18 mouse cellular contexts compared by ENCODE assay signal in the genomic region with DNA sequence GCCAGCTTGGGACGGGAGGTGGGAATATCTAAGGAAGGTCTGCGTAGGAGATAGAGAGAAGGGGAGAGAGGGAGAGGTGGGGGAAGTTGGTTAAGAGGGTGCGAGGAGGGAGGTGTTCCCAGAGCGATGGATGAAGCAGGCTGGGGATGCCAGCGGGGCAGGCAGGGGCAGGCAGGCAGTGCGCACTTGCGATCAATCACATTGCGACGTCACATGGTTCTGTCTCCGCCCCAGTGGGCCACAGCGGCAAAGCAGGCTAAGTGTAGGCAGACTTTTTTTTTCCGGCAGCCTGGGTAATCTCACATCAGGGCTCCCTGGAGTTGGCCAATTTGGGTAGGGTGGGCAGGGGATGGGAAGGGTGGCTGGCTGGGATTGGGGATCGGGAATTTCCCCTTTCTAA. TPM values are rescaled to one million over a fixed set of nuclear protein-coding genes. Genes with fewer than 3 reads are reported as not detected.
DNase-seq lines count a peak whose midpoint lies in the region; ATAC-seq lines count a peak whose summit lies in the region.
"Had no signal": no experiment of that assay in that cellular context is flagged by ENCODE, and none has a peak within 500 bp of the region (broad histone marks: within the 10 kb centered on the region; RNA-seq: fewer than 3 reads in every experiment).

No protein-coding gene starts in this region.

- H3K4me3 ChIP-seq in forebrain, embryonic 13.5 days, result no peak overlapping the region
- H3K4me3 ChIP-seq in forebrain, embryonic 11.5 days (ENCODE audit: low read depth, low read length), result no peak overlapping the region
- H3K4me3 ChIP-seq in midbrain, embryonic 13.5 days (replicated peaks), result no peak overlapping the region
- H3K4me3 ChIP-seq in midbrain, embryonic 10.5 days, result no peak overlapping the region
- no peak overlapping the region for H3K4me3 ChIP-seq in hindbrain, embryonic 13.5 days
- H3K4me3 ChIP-seq in intestine, embryonic 16.5 days (ENCODE audit: low read length), result no peak overlapping the region
- H3K4me3 ChIP-seq: heart, embryonic 12.5 days; liver, embryonic 15.5 days; midbrain, embryonic 12.5 days had no signal

- peak overlapping the region; percentile 35; the same call in 1 of the 2 replicates for H3K27ac ChIP-seq in forebrain, embryonic 13.5 days
- no peak overlapping the region for H3K27ac ChIP-seq in forebrain, embryonic 11.5 days (ENCODE audit: low read depth, low read length)
- H3K27ac ChIP-seq in midbrain, embryonic 13.5 days, result no peak overlapping the region
- no peak overlapping the region for H3K27ac ChIP-seq in midbrain, embryonic 10.5 days (replicated peaks)
- peak overlapping the region; percentile 60 for H3K27ac ChIP-seq in hindbrain, embryonic 13.5 days
- H3K27ac ChIP-seq in intestine, embryonic 16.5 days (ENCODE audit: low read length), result no peak overlapping the region
- H3K27ac ChIP-seq: liver, embryonic 15.5 days; midbrain, embryonic 12.5 days had no signal

- no peak overlapping the region for H3K4me2 ChIP-seq in forebrain, embryonic 13.5 days
- no peak overlapping the region for H3K4me2 ChIP-seq in forebrain, embryonic 11.5 days (ENCODE audit: low read depth, low read length, severe bottlenecking)
- H3K4me2 ChIP-seq in midbrain, embryonic 13.5 days (replicated peaks), result no peak overlapping the region
- H3K4me2 ChIP-seq in hindbrain, embryonic 13.5 days, result no peak overlapping the region
- H3K4me2 ChIP-seq in intestine, embryonic 16.5 days (ENCODE audit: low read depth, low read length), result no peak overlapping the region
- H3K4me2 ChIP-seq: heart, embryonic 12.5 days; liver, embryonic 15.5 days; midbrain, embryonic 12.5 days had no signal

- no peak for DNase-seq in forebrain, embryonic 11.5 days (ENCODE audit: low spot score)
- DNase-seq in midbrain, embryonic 10.5 days (ENCODE audit: low spot score), result no peak
- DNase-seq in R1 (ENCODE audit: low read depth, low spot score), result peak; percentile 62
- DNase-seq: adrenal gland, postnatal 36 days; cerebellum, postnatal 14 days; kidney, adult 2 months; lung, postnatal 14 days; thymus, postnatal 25 days had no signal

- peaks cover 98% of the 10 kb centered on the region for H3K36me3 ChIP-seq in forebrain, embryonic 13.5 days (ENCODE audit: poor library complexity, severe bottlenecking)
- peaks cover 19% of the 10 kb centered on the region for H3K36me3 ChIP-seq in forebrain, embryonic 11.5 days (ENCODE audit: control insufficient read depth, insufficient read depth, low read length)
- H3K36me3 ChIP-seq in midbrain, embryonic 13.5 days, result peaks cover 94% of the 10 kb centered on the region
- peaks cover 97% of the 10 kb centered on the region for H3K36me3 ChIP-seq in midbrain, embryonic 10.5 days
- peaks cover 96% of the 10 kb centered on the region for H3K36me3 ChIP-seq in hindbrain, embryonic 13.5 days
- H3K36me3 ChIP-seq in intestine, embryonic 16.5 days (ENCODE audit: control insufficient read depth, insufficient read depth, low read length), result peaks cover 21% of the 10 kb centered on the region

- no peaks in the 10 kb centered on the region for H3K27me3 ChIP-seq in forebrain, embryonic 13.5 days
- no peaks in the 10 kb centered on the region for H3K27me3 ChIP-seq in forebrain, embryonic 11.5 days (ENCODE audit: control insufficient read depth, insufficient read depth, low read length)
- H3K27me3 ChIP-seq in midbrain, embryonic 13.5 days, result no peaks in the 10 kb centered on the region
- H3K27me3 ChIP-seq in midbrain, embryonic 10.5 days (ENCODE audit: low read depth, poor library complexity, severe bottlenecking), result no peaks in the 10 kb centered on the region
- no peaks in the 10 kb centered on the region for H3K27me3 ChIP-seq in hindbrain, embryonic 13.5 days
- no peaks in the 10 kb centered on the region for H3K27me3 ChIP-seq in intestine, embryonic 16.5 days (replicated peaks; ENCODE audit: control insufficient read depth, insufficient read depth, low read length)
- H3K27me3 ChIP-seq: heart, embryonic 12.5 days; liver, embryonic 15.5 days; midbrain, embryonic 12.5 days had no signal

- H3K9me3 ChIP-seq in forebrain, embryonic 13.5 days (replicated peaks), result no peaks in the 10 kb centered on the region
- H3K9me3 ChIP-seq in forebrain, embryonic 11.5 days (ENCODE audit: control insufficient read depth, low read length), result no peaks in the 10 kb centered on the region
- H3K9me3 ChIP-seq in midbrain, embryonic 13.5 days, result no peaks in the 10 kb centered on the region
- H3K9me3 ChIP-seq in midbrain, embryonic 10.5 days (replicated peaks), result no peaks in the 10 kb centered on the region
- no peaks in the 10 kb centered on the region for H3K9me3 ChIP-seq in hindbrain, embryonic 13.5 days
- no peaks in the 10 kb centered on the region for H3K9me3 ChIP-seq in intestine, embryonic 16.5 days (ENCODE audit: control insufficient read depth, low read length)
- H3K9me3 ChIP-seq: heart, embryonic 12.5 days; liver, embryonic 15.5 days; midbrain, embryonic 12.5 days had no signal

- H3K9ac ChIP-seq in forebrain, embryonic 13.5 days, result no peak overlapping the region
- no peak overlapping the region for H3K9ac ChIP-seq in forebrain, embryonic 11.5 days (ENCODE audit: low read length)
- H3K9ac ChIP-seq in midbrain, embryonic 13.5 days (replicated peaks), result 0 out of 2 replicates have a peak overlapping the region, but pooled peaks have one; percentile 6
- no peak overlapping the region for H3K9ac ChIP-seq in hindbrain, embryonic 13.5 days
- H3K9ac ChIP-seq in intestine, embryonic 16.5 days (ENCODE audit: low read depth, low read length), result no peak overlapping the region
- H3K9ac ChIP-seq: heart, embryonic 12.5 days; liver, embryonic 15.5 days; midbrain, embryonic 12.5 days had no signal

- ATAC-seq in forebrain, embryonic 13.5 days, result no peak
- ATAC-seq in forebrain, embryonic 11.5 days (replicated peaks; ENCODE audit: low FRiP score), result no peak
- ATAC-seq in midbrain, embryonic 13.5 days, result no peak
- no peak for ATAC-seq in hindbrain, embryonic 13.5 days (ENCODE audit: low FRiP score)
- no peak for ATAC-seq in megakaryocyte progenitor cell, adult 5-6 weeks (replicated peaks; ENCODE audit: poor library complexity)
- no peak for ATAC-seq in intestine, embryonic 16.5 days
- ATAC-seq: activated CD4-positive, CD25-positive, alpha-beta regulatory T cell, adult 4 months had no signal

- WGBS in forebrain, embryonic 13.5 days, result 54% methylated on average over 13 of the region's 13 CpGs
- 52% methylated on average over 13 of the region's 13 CpGs for WGBS in forebrain, embryonic 11.5 days
- WGBS in midbrain, embryonic 13.5 days, result 56% methylated on average over 13 of the region's 13 CpGs
- WGBS in midbrain, embryonic 10.5 days, result 53% methylated on average over 13 of the region's 13 CpGs
- WGBS in hindbrain, embryonic 13.5 days, result 46% methylated on average over 13 of the region's 13 CpGs
- WGBS in intestine, embryonic 16.5 days, result 69% methylated on average over 13 of the region's 13 CpGs

- H3K4me1 ChIP-seq in forebrain, embryonic 13.5 days, result no peaks in the 10 kb centered on the region
- no peaks in the 10 kb centered on the region for H3K4me1 ChIP-seq in forebrain, embryonic 11.5 days (replicated peaks; ENCODE audit: control insufficient read depth, insufficient read depth, low read length)
- H3K4me1 ChIP-seq in midbrain, embryonic 13.5 days (replicated peaks), result peaks cover 7% of the 10 kb centered on the region; the same call in 1 of the 2 replicates
- 0 out of 2 replicates have a peak, but pooled peaks cover 3% of the 10 kb centered on the region for H3K4me1 ChIP-seq in midbrain, embryonic 10.5 days
- peaks cover 13% of the 10 kb centered on the region for H3K4me1 ChIP-seq in hindbrain, embryonic 13.5 days (replicated peaks)
- no peaks in the 10 kb centered on the region for H3K4me1 ChIP-seq in intestine, embryonic 16.5 days (ENCODE audit: control insufficient read depth, insufficient read depth, low read length)
- H3K4me1 ChIP-seq: liver, embryonic 15.5 days; midbrain, embryonic 12.5 days had no signal

RNA-seq across cellular contexts. Expression of a gene that starts 59.9 kb away (rescaled TPM):
- 50.9 and 54.0 TPM in 2 replicates for polyA plus RNA-seq in forebrain, embryonic 13.5 days (2015; fragmentation: Nextera tagmentation; extraction: Ambion mirVana)
- polyA plus RNA-seq in forebrain, embryonic 11.5 days (2014; fragmentation: Nextera tagmentation; extraction: Ambion mirVana), result 31.3 and 35.6 TPM in 2 replicates
- polyA plus RNA-seq in midbrain, embryonic 13.5 days (2015; fragmentation: Nextera tagmentation; extraction: Ambion mirVana), result 61.9 and 70.6 TPM in 2 replicates
- 22.8 and 32.6 TPM in 2 replicates for polyA plus RNA-seq in midbrain, embryonic 10.5 days (2016; fragmentation: Nextera tagmentation; extraction: Ambion mirVana)
- 77.3 and 77.9 TPM in 2 replicates for polyA plus RNA-seq in hindbrain, embryonic 13.5 days (2015; fragmentation: Nextera tagmentation; extraction: Ambion mirVana)
- total RNA-seq in megakaryocyte progenitor cell, adult 5-6 weeks (2015), result not detected in 2 replicates
- total RNA-seq in megakaryocyte progenitor cell, adult 5-6 weeks (2017), result not detected in 2 replicates
- polyA plus RNA-seq in intestine, embryonic 16.5 days (2015; fragmentation: Nextera tagmentation; extraction: Ambion mirVana), result 5.8 and 6.9 TPM in 2 replicates
- total RNA-seq: hematopoietic stem cell, adult 5-6 weeks had no signal

Comparison
In these comparisons a context has a peak if more than half of its experiments do, and no peak if none do; other contexts are left out.
1. H3K27ac ChIP-seq: peak in forebrain, embryonic 13.5 days (single experiment) and hindbrain, embryonic 13.5 days (single experiment); none in forebrain, embryonic 11.5 days (single experiment), midbrain, embryonic 13.5 days (single experiment), midbrain, embryonic 10.5 days (single experiment) and intestine, embryonic 16.5 days (single experiment).